Mouse (Mus musculus) bone marrow, adult 2 months (tissue): ENCODE data around the gene Dnm2.

ENCODE experiments used
- CTCF ChIP-seq: fragments of 200-500 bp; IDR thresholded peaks from 2 replicates; pipeline ENCODE4 v1.5.1; 2011; ENCODE audit warnings: low read length, control low read depth; ENCODE audit not compliant: control insufficient read depth, insufficient read depth
- POLR2A ChIP-seq: fragments of 200-500 bp; IDR thresholded peaks from 2 replicates; pipeline ENCODE4 v1.6.1; 2011; ENCODE audit warnings: low read depth, mild to moderate bottlenecking, control low read depth, low read length, borderline replicate concordance; ENCODE audit not compliant: control insufficient read depth

DNA sequence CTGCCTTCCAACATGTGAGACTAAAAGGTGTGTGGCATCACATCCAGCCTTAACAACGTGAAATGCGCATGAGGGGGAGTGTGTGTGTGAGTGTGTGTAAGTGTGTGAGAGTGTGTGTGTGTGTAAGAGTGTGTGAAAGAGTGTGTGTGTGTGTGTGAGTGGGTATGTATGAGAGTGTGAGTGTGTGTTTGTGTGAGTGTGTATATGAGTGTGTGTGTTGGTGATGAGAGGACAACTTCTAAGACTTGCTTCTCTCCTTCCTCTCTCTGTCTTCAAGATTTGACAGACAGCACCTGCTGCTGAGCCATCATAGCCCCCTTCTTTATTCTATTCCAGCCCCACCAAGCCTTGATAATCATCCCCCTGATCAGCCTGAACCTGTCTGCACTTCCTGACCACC, 15.2 kb downstream of the Dnm2 start:
- TF ChIP-seq CTCF, result no peak
- no peak for TF ChIP-seq POLR2A
